Mouse (Mus musculus): ENCODE measurements around the gene Ufm1.

Gene Ufm1

GRCm38 (mm10) chr3:53863383-53864220, at the start of gene Ufm1:
Gene Ufm1 (minus strand): TSS chr3:53863830.
- peak; percentile 86 to 91 for DNase-seq (ENCODE audit: low spot score in 2 of 2)

DNA sequence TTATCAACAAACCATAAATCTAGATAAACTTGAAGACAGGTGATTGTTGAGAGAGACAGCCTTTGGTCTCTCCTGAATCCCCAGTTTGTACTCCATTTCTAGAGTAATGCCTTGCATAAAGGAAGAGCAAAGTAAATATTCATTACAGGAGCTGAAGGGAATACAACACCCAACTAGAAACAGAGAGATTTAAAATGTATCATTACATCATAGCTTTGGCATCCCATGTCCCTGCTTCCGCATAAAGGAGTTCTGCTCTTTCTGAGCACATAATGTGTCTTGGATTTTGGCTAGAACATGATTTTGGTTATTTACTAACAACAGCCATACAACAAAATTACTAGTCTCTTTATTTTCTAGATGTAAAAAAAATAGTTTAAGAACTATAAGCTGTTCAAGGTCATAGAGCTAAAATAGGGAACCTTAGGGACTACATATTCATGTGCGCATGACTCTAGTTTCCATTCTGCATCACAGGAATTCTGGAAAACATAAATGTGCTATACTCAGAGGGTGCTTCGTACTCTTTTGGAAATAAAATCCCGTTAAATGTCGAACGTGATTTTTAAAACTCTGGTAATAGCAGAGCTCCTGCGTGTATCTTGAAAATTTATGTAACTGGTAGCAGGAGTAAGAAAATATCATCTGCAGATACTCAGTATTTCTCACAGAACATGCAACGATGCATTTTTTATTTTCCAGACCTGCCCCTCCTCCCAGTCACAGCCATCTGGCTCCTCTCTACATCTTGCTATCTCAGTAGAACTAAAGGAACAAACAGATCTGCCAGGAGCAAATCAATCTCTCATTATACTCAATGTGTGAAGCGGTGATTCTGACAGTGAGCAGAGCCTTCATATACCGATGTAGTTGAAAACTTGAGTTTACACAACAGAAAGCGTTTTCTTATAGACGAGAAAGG, 27.2 kb upstream of the Ufm1 start:
- DNase-seq (ENCODE audit: low spot score in 2 of 2) = no peak

DNA sequence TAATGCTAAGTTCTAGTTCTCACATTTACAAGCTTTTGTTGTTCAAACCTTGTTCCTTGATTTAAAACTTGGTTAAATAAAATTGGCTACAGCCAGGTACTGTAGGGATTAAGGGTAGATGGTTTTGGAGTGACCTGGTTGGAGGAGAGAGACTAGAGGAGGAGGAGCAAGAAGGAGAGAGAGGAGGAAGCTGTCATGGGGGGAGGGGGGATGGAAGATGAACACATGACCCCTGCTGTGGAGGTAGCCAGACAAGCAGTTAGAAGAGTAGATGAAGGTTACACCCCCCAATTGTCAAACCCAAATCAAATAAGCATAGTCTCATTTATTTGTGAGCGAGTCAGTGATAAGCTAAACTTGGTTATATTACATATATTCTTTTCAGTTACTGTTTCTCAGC, 8.0 kb upstream of the Ufm1 start:
- DNase-seq (ENCODE audit: low spot score in 2 of 2) = no peak

DNA sequence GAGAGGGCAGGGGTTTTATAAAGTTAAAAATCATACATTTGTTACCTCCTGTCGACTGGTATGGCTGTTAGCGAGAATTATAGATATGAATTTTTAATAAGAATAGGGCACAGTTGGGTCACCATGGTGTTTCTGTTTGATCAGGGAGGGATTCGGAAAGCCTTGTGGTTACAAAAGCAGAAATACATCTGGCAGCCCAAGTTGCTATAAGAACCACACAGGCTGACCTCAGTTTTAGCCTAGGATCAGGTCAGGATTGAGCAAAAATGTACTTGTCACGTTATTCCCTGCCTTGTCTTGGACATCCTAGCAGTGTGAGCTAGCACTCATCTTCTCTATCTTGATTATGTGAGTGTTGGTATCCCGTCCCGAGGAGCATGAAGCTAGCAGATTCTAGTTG, 6.9 kb upstream of the Ufm1 start:
- no peak for DNase-seq (ENCODE audit: low spot score in 2 of 2)

GRCm38 (mm10) chr3:53869263-53869662, 5.6 kb upstream of the Ufm1 start:
- DNase-seq (ENCODE audit: low spot score in 2 of 2) = no peak

DNA sequence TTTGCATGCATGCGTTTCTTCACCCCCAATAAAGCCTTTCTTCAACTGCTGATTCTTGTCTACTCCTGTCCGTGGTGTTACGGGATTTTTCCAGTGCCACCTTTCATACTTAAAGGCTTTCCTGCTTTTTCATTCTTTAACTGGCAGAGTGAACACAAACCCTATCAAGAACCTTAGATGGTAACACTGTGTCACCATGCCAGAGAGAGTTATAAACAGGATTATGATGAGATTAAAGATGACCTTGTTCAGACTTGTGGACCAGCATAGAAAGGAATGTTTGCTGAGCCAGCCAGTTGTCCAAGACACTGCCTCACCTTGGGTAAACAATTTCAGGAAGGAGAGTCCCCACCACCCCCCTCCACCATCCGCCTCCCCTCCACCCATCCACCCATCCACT, 4.6 kb upstream of the Ufm1 start:
- no peak for DNase-seq (ENCODE audit: low spot score in 2 of 2)

DNA sequence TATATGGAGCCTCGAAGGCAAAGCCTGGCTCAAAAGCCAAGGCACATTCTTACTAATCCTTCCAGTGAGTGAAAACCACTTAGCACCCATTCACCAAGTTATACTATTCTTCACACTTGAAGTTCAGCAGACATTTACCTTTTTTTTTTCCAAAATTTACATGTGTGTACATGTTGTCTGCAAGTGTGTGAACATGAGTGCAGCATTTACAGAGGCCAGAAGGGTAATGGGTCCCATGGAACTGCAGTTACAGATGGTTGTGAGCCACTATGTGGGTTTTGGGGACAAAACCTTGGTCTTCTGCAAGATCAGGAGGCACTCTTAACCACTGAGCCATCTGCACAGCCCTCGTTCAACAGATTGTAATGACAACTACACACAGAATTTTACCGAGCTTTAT, 8.8 kb downstream of the Ufm1 start:
- no peak for DNase-seq (ENCODE audit: low spot score in 2 of 2)

- no peak for DNase-seq (ENCODE audit: low spot score in 2 of 2)
Observed at GRCm38 (mm10) chr3:53854261-53854660, 9.4 kb downstream of the Ufm1 start.

DNA sequence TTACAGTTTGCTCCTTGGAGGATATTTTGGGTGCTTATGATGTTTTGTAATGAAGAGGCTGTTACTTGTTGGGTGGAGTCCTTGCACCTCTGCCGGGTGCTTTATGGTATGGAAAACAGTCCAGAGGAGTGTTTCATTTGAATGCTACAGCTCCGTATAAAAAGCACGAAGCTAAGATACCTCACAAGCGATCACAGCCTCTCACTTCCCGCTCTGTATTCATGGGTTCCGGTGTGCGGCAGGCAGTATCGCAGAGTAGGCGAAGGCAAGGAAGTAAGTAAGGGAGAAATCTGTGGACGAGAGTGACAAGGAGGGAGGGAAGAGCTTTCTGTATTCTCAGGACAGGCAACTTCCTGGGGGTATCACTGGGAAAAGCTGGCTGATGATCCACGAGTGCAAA, 15.4 kb downstream of the Ufm1 start:
- DNase-seq (ENCODE audit: low spot score in 2 of 2) = no peak

DNA sequence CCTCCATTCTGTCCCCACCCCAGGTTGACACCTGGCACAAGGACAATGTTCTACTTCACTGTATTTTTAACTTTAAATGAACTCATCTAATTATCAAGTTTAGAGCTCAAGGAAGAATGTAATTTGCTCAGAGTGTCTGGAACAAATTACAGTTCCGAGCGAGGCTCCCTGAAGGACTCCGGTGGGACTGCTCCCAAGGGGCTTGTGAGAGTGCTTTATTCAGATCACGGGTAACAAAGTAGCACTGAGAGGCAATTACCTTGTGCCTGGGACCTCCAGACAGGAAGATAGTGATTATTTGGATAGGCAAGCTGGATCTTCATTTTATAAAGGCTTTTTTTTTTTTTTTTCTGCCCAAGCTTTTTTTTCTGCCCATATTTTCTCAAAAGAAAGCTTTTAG, 15.9 kb downstream of the Ufm1 start:
- no peak for DNase-seq (ENCODE audit: low spot score in 2 of 2)

DNA sequence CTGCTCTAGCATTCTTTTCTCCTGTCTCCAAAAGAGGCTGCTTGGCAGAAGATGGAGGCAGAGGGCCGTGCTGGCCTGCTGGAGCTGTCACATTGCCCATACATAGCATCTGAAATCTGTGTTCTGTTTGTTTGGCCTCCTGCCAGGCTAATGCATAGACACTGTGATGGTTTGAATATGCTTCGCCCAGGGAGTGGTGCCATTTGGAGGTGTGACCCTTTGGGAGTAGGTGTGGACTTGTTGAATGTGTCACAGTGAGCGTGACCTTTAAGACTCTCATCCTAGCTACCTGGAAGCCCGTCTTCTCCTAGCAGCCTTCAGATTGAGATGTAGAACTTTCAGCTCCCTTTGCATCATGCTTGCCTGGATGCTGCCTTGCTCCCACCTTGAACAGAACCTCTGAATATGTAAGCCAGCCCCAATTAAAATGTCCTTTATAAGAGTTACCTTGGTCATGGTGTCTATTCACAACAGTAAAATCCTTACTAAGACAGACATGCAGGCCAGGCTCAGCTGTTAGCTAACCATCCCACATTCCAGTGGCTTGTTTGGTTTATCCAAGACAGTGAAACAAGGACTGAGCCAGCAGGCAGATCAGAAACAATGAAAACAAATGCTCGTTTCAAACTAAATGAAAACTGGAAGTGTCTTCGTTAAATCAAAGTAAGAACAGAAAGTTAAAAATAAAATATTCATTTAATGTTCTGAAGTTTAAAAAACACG, 17.3 kb downstream of the Ufm1 start:
- no peak for DNase-seq (ENCODE audit: low spot score in 2 of 2)

DNA sequence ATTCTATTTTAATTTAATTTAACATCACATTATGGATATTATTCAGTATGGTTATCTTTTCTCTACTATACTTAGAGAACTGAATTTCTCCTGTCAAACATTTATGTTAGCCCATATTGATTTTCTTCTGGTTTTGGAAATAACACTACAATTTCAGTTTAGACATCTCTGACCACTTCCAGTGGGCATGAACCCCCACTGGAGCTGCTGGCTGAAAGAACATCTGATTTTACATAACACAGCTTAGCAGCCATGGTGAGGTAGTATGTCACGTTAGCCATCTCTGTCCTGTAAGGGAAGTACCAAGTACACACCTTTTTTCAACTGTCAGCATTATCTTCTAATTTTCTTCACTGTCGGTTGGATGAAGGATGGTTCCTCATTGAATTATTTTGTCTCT, 18.8 kb downstream of the Ufm1 start, which contains the start of gene Gm10985:
Gene Gm10985, plus strand, starts transcription at position 301 of the 400 bp plus-strand sequence.
- no peak for DNase-seq (ENCODE audit: low spot score in 2 of 2)

DNA sequence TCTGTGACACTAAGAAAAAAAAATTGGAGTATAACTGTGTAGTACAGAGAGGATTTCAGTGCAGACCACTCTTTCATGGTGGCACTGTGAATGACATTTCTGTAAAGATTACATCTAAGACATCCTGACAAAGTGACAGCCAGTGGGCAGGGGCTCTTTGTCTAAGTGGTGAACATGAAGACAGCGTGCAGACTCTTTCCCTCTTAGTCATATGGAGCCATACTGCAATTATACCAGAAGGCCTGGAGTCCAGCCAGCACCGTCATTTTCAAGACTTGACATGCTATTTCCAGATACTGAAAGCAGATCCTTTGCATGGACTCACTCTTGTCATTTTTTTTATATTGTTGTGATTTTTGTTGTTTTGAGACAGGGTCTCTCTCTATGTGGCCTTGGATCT, 29.4 kb downstream of the Ufm1 start:
- DNase-seq (ENCODE audit: low spot score in 2 of 2) = no peak

GRCm38 (mm10) chr3:53813421-53813977, 50.1 kb downstream of the Ufm1 start:
- DNase-seq (ENCODE audit: low spot score in 2 of 2) = no peak

Data from spleen, postnatal 4 days (tissue).